22 mouse cellular contexts compared by ENCODE assay signal in genomic region chr12:44245739-44246138, GRCm38 (mm10).
"Had no signal": no experiment of that assay in that cellular context is flagged by ENCODE, and none has a peak within 500 bp of the region (broad histone marks: within the 10 kb centered on the region; RNA-seq: fewer than 3 reads in every experiment).

No protein-coding gene starts in this region.

- ATAC-seq: intestine, postnatal 0 days; liver, postnatal 0 days; lung, postnatal 0 days; midbrain, embryonic 15.5 days had no signal

- H3K4me2 ChIP-seq: limb, embryonic 13.5 days; lung, embryonic 14.5 days; midbrain, embryonic 12.5 days; midbrain, embryonic 15.5 days; neural tube, embryonic 12.5 days; neural tube, embryonic 15.5 days had no signal

- H3K36me3 ChIP-seq: limb, embryonic 10.5 days; limb, embryonic 13.5 days; midbrain, embryonic 12.5 days; midbrain, embryonic 15.5 days; neural tube, embryonic 12.5 days; neural tube, embryonic 15.5 days had no signal

- H3K27me3 ChIP-seq: limb, embryonic 13.5 days; midbrain, embryonic 12.5 days; midbrain, embryonic 15.5 days; neural tube, embryonic 12.5 days; neural tube, embryonic 15.5 days had no signal

- H3K4me3 ChIP-seq: limb, embryonic 10.5 days; limb, embryonic 13.5 days; midbrain, embryonic 12.5 days; midbrain, embryonic 15.5 days; neural tube, embryonic 12.5 days; neural tube, embryonic 15.5 days had no signal

- H3K9ac ChIP-seq: limb, embryonic 13.5 days; liver, embryonic 14.5 days; liver, postnatal 0 days; lung, embryonic 14.5 days; midbrain, embryonic 12.5 days; midbrain, embryonic 15.5 days; neural tube, embryonic 12.5 days; neural tube, embryonic 15.5 days had no signal

- H3K4me1 ChIP-seq: limb, embryonic 10.5 days; limb, embryonic 13.5 days; midbrain, embryonic 12.5 days; midbrain, embryonic 15.5 days; neural tube, embryonic 12.5 days; neural tube, embryonic 15.5 days had no signal

- DNase-seq: layer of hippocampus, postnatal 36 days; liver; liver, postnatal 0 days; lung, embryonic 14.5 days; right cerebral cortex, adult 18-20 months; right cerebral cortex, postnatal 14 days; right cerebral cortex, postnatal 4 days; thymus, adult 2 months; thymus, postnatal 14 days; thymus, postnatal 4 days had no signal

- H3K27ac ChIP-seq: kidney, postnatal 0 days; limb, embryonic 10.5 days; limb, embryonic 13.5 days; liver, embryonic 14.5 days; macrophage; midbrain, embryonic 12.5 days; midbrain, embryonic 15.5 days; neural tube, embryonic 12.5 days; neural tube, embryonic 15.5 days; stomach, postnatal 0 days had no signal

- H3K9me3 ChIP-seq: limb, embryonic 10.5 days; limb, embryonic 13.5 days; midbrain, embryonic 12.5 days; midbrain, embryonic 15.5 days; neural tube, embryonic 12.5 days; neural tube, embryonic 15.5 days had no signal
